Mouse (Mus musculus) G1E (cell line): Measurements from ENCODE around the gene Mier1.

ENCODE experiments used
- CTCF ChIP-seq: IDR thresholded peaks from 2 replicates; pipeline ENCODE4 v1.5.1; 2012; ENCODE audit warnings: low read depth, low read length, inconsistent platforms, mixed read lengths
- GATA1 ChIP-seq: IDR thresholded peaks from 2 replicates; pipeline ENCODE4 v1.6.1; 2012; ENCODE audit warnings: borderline replicate concordance, low read length, inconsistent platforms, mixed read lengths
- POLR2AphosphoS5 ChIP-seq: IDR thresholded peaks from 2 replicates; pipeline ENCODE4 v1.6.1; 2012; ENCODE audit warnings: low read depth, low read length, inconsistent platforms; ENCODE audit not compliant: insufficient replicate concordance
- TAL1 ChIP-seq: conservative IDR thresholded peaks from 2 replicates; pipeline ENCODE4 v1.6.1; 2012; ENCODE audit warnings: low read depth, low read length, inconsistent platforms, mixed read lengths

GRCm38 (mm10) chr4:103120395-103120794 lies 6.2 kb downstream of the Mier1 start:
- TF ChIP-seq CTCF, result no peak
- no peak for TF ChIP-seq TAL1
- TF ChIP-seq GATA1, result no peak
- no peak for TF ChIP-seq POLR2AphosphoS5
